Mouse (Mus musculus) MEL (cell line): ENCODE results near the gene Dtx3. TPM values are rescaled to one million over a fixed set of nuclear protein-coding genes. Genes with fewer than 3 reads are reported as not detected.

ENCODE experiments used
- DNase-seq: peaks from one replicate; pipeline ENCODE4 v3.0.0; 2011; ENCODE audit warnings: low read depth, low spot score
- H3K27ac ChIP-seq: 2 replicates; pipeline ENCODE4 v1.5.1; 2012; ENCODE audit warnings: low read depth, mild to moderate bottlenecking, control low read depth, low read length, moderate library complexity; ENCODE audit not compliant: control insufficient read depth
- H3K27me3 ChIP-seq, 2 experiments: fragments of 150-350 bp in 1 of 2; sonication (generic) in 1 of 2; 2 replicates each; pipeline ENCODE4 v1.6.1; 2012; ENCODE audit warnings: low read length in 2 of 2, mild to moderate bottlenecking in 2 of 2, improper control_type of control experiment in 1 of 2, moderate library complexity in 1 of 2; ENCODE audit not compliant: insufficient read depth in 2 of 2, control insufficient read depth in 1 of 2
- H3K36me3 ChIP-seq, 2 experiments: 2 replicates each; pipeline ENCODE4 v1.6.1; 2012 to 2014; ENCODE audit warnings: low read length in 2 of 2, improper control_type of control experiment in 1 of 2, inconsistent platforms in 1 of 2, mild to moderate bottlenecking in 1 of 2; ENCODE audit not compliant: insufficient read depth in 2 of 2, control insufficient read depth in 1 of 2
- H3K4me1 ChIP-seq, 2 experiments: fragments of 150-350 bp in 1 of 2; sonication (generic) in 1 of 2; 2 replicates each; pipeline ENCODE4 v1.6.1; 2012; ENCODE audit warnings: low read length in 2 of 2, improper control_type of control experiment in 1 of 2, mild to moderate bottlenecking in 1 of 2; ENCODE audit not compliant: insufficient read depth in 2 of 2, control insufficient read depth in 1 of 2
- H3K4me3 ChIP-seq, 2 experiments: fragments of 150-350 bp in 1 of 2; sonication (generic) in 1 of 2; 2 replicates each; pipeline ENCODE4 v1.5.1; 2012; ENCODE audit warnings: low read depth in 2 of 2, low read length in 2 of 2, mild to moderate bottlenecking in 2 of 2, moderate library complexity in 2 of 2, control low read depth in 1 of 2, improper control_type of control experiment in 1 of 2; ENCODE audit not compliant: control insufficient read depth in 1 of 2, insufficient read depth in 1 of 2
- H3K79me2 ChIP-seq: 2 replicates; pipeline ENCODE4 v1.6.1; 2012; ENCODE audit warnings: mild to moderate bottlenecking, low read length, moderate library complexity; ENCODE audit not compliant: control insufficient read depth, poor library complexity, insufficient read depth
- H3K9ac ChIP-seq: 2 replicates; pipeline ENCODE4 v1.6.1; 2012; ENCODE audit warnings: low read depth, mild to moderate bottlenecking, control low read depth, low read length, moderate library complexity; ENCODE audit not compliant: control insufficient read depth, poor library complexity, severe bottlenecking
- H3K9me3 ChIP-seq: fragments of 150-350 bp; sonication (generic); replicated peaks from 2 replicates; pipeline ENCODE4 v1.6.1; 2012; ENCODE audit warnings: mild to moderate bottlenecking, low read length, improper control_type of control experiment, moderate library complexity; ENCODE audit not compliant: insufficient read depth
- CTCF ChIP-seq, 3 experiments: IDR thresholded peaks in 2 of 3; conservative IDR thresholded peaks in 1 of 3; 2 replicates each; pipeline ENCODE4 v1.5.1; 2011 to 2012; ENCODE audit warnings: low read length in 3 of 3, low read depth in 2 of 3, mild to moderate bottlenecking in 2 of 3, improper control_type of control experiment in 1 of 3, inconsistent platforms in 1 of 3, mixed read lengths in 1 of 3, moderate library complexity in 1 of 3; ENCODE audit not compliant: control insufficient read depth in 1 of 3, insufficient read depth in 1 of 3, poor library complexity in 1 of 3, severe bottlenecking in 1 of 3
- E2F4 ChIP-seq: IDR thresholded peaks from 2 replicates; pipeline ENCODE4 v1.6.1; 2011; ENCODE audit warnings: low read depth, low read length, improper control_type of control experiment, borderline replicate concordance
- EP300 ChIP-seq, 2 experiments: IDR thresholded peaks; 2 replicates each; pipeline ENCODE4 v1.6.1; 2011; ENCODE audit warnings: improper control_type of control experiment in 2 of 2, low read length in 2 of 2, low read depth in 1 of 2, mild to moderate bottlenecking in 1 of 2
- ETS1 ChIP-seq: IDR thresholded peaks from 2 replicates; pipeline ENCODE4 v1.6.1; 2012; ENCODE audit warnings: low read depth, mild to moderate bottlenecking, inconsistent platforms, low read length, improper control_type of control experiment, moderate library complexity
- GABPA ChIP-seq: IDR thresholded peaks from 2 replicates; pipeline ENCODE4 v1.6.1; 2012; ENCODE audit warnings: low read depth, mild to moderate bottlenecking, inconsistent platforms, low read length, improper control_type of control experiment, moderate library complexity
- GATA1 ChIP-seq: IDR thresholded peaks from 2 replicates; pipeline ENCODE4 v1.6.1; 2011; ENCODE audit warnings: low read depth, low read length, improper control_type of control experiment
- HCFC1 ChIP-seq: IDR thresholded peaks from 2 replicates; pipeline ENCODE4 v1.6.1; 2012; ENCODE audit warnings: low read depth, mild to moderate bottlenecking, inconsistent platforms, low read length, improper control_type of control experiment, moderate library complexity
- JUND ChIP-seq: IDR thresholded peaks from 2 replicates; pipeline ENCODE4 v1.6.1; 2011; ENCODE audit warnings: low read depth, mild to moderate bottlenecking, improper control_type of control experiment, low read length
- NELFE ChIP-seq: IDR thresholded peaks from 2 replicates; pipeline ENCODE4 v1.6.1; 2011; ENCODE audit warnings: low read depth, low read length, improper control_type of control experiment
- POLR2A ChIP-seq, 2 experiments: IDR thresholded peaks; 2 replicates each; pipeline ENCODE4 v1.6.1; 2011 to 2012; ENCODE audit warnings: low read length in 2 of 2, mild to moderate bottlenecking in 2 of 2, control low read depth in 1 of 2, improper control_type of control experiment in 1 of 2, low read depth in 1 of 2, moderate library complexity in 1 of 2; ENCODE audit not compliant: control insufficient read depth in 1 of 2, insufficient read depth in 1 of 2, poor library complexity in 1 of 2
- RCOR1 ChIP-seq: IDR thresholded peaks from 2 replicates; pipeline ENCODE4 v1.6.1; 2012; ENCODE audit warnings: low read depth, mild to moderate bottlenecking, inconsistent platforms, low read length, improper control_type of control experiment
- SIN3A ChIP-seq: IDR thresholded peaks from 2 replicates; pipeline ENCODE4 v1.6.1; 2012; ENCODE audit warnings: low read length, improper control_type of control experiment, inconsistent platforms
- TAL1 ChIP-seq: IDR thresholded peaks from 2 replicates; pipeline ENCODE4 v1.6.1; 2012; ENCODE audit warnings: mild to moderate bottlenecking, inconsistent platforms, low read length, moderate library complexity, mixed read lengths
- TCF12 ChIP-seq: IDR thresholded peaks from 2 replicates; pipeline ENCODE4 v1.6.1; 2014; ENCODE audit warnings: low read depth, mild to moderate bottlenecking, inconsistent platforms, low read length, improper control_type of control experiment, moderate library complexity
- UBTF ChIP-seq: IDR thresholded peaks from 2 replicates; pipeline ENCODE4 v1.6.1; 2012; ENCODE audit warnings: low read depth, mild to moderate bottlenecking, inconsistent platforms, low read length, improper control_type of control experiment, moderate library complexity, borderline replicate concordance; ENCODE audit not compliant: insufficient read depth
- ZC3H11A ChIP-seq: IDR thresholded peaks from 2 replicates; pipeline ENCODE4 v1.6.1; 2012; ENCODE audit warnings: low read depth, mild to moderate bottlenecking, inconsistent platforms, low read length, improper control_type of control experiment
- ZKSCAN1 ChIP-seq: IDR thresholded peaks from 2 replicates; pipeline ENCODE4 v1.6.1; 2012; ENCODE audit warnings: low read depth, mild to moderate bottlenecking, inconsistent platforms, low read length, improper control_type of control experiment, moderate library complexity
- ZMIZ1 ChIP-seq: IDR thresholded peaks from 2 replicates; pipeline ENCODE4 v1.6.1; 2012; ENCODE audit warnings: low read depth, mild to moderate bottlenecking, inconsistent platforms, low read length, improper control_type of control experiment, moderate library complexity
- ZNF384 ChIP-seq: IDR thresholded peaks from 2 replicates; pipeline ENCODE4 v1.6.1; 2012; ENCODE audit warnings: low read depth, mild to moderate bottlenecking, inconsistent platforms, low read length, improper control_type of control experiment
- polyA plus RNA-seq, 2 experiments: library from polyadenylated mRNA; stranded (reverse) in 1 of 2; unstranded in 1 of 2; fragments of >175 nt in 1 of 2; fragments of >200 nt in 1 of 2; gene quantifications; 2 replicates each; pipeline versions ENCODE4 v1.2.1 to v1.2.4; 2012; ENCODE audit warnings: low replicate concordance in 2 of 2, low read depth in 1 of 2; ENCODE audit not compliant: insufficient read length in 2 of 2, insufficient read depth in 1 of 2, missing spikeins in 1 of 2
- total RNA-seq: library from RNA; depleted of rRNA; stranded (reverse); fragments of 300-350 nt; gene quantifications from 2 replicates; pipeline ENCODE4 v1.2.3, GENCODE M21; 2012

Gene Dtx3
- total and polyA plus RNA-seq, 3 experiments = 30.5 to 107 TPM; not detected in 1

DNA sequence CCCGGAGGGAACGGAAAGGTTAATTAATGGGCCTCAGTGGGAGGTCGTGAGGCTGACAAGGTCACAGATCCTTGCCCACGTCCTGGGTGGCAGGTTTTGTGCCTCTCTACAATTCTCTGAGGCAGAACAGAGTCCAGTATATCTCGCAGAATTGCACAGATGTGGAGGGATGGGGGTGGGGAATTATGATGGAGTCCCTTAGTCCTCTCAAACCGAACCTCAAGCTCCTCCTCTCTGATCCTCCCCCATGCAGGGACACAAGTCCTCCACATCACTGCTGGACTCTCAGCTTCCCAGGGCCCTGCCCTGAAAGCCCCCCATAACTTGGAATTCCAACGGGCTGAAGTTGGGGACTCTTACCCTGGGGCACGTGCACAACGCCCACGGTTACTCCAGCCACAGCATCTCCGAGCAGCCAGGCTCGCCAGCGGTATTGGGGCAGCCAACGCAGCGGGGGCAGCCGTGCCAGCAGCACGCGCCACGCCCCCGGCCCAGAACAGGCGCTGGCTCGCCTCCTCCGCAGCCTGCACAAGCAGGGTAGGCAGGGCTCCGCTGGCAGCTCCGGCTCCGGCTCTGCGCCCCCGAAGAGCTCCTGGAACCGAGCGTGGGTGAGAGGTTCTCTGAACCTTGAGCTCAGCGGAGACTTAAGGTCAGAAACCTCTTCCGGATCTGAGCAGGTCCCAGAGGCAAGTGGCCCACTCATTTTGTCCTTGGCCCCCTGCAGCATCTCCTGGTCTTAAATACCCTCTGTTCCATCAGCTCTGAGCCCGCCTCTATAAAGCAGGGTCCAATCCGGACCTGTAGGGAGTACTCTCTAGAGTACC, 15.4 kb downstream of the Dtx3 start, which contains the start of gene Slc26a10:
Slc26a10 (minus strand) TSS at position 775 of the 824 bp plus-strand sequence.
- Histone ChIP-seq H3K4me3 (no peak within 1 kb of the TSS), H3K27ac (no peak within 1 kb of the TSS), H3K79me2 (no peaks in the 10 kb centered on the region), H3K9me3 (no peaks in the 10 kb centered on the region), H3K27me3 (no peaks in the 10 kb centered on the region), H3K36me3 (peaks cover 0 to 4% of the 10 kb centered on the region in 2 experiments; a peak in 2 of 4 replicates), H3K9ac (no peak within 1 kb of the TSS), H3K4me1 (peaks cover 0 to 15% of the 10 kb centered on the region in 2 experiments; a peak in 3 of 4 replicates)
- TF ChIP-seq TCF12 (no peak), NELFE (no peak), EP300 (IDR thresholded peaks at IDR 0.05; ENCODE audit: low read depth in 1 of 2, low read length in 2 of 2) (no peak), POLR2A (IDR thresholded peaks at IDR 0.05; ENCODE audit: control insufficient read depth in 1 of 2, insufficient read depth in 1 of 2, low read depth in 1 of 2, low read length in 2 of 2, poor library complexity in 1 of 2) (no peak), UBTF (no peak), ZNF384 (no peak), TAL1 (no peak), ZKSCAN1 (no peak), JUND (no peak), HCFC1 (no peak)
- DNase-seq = no peak

DNA sequence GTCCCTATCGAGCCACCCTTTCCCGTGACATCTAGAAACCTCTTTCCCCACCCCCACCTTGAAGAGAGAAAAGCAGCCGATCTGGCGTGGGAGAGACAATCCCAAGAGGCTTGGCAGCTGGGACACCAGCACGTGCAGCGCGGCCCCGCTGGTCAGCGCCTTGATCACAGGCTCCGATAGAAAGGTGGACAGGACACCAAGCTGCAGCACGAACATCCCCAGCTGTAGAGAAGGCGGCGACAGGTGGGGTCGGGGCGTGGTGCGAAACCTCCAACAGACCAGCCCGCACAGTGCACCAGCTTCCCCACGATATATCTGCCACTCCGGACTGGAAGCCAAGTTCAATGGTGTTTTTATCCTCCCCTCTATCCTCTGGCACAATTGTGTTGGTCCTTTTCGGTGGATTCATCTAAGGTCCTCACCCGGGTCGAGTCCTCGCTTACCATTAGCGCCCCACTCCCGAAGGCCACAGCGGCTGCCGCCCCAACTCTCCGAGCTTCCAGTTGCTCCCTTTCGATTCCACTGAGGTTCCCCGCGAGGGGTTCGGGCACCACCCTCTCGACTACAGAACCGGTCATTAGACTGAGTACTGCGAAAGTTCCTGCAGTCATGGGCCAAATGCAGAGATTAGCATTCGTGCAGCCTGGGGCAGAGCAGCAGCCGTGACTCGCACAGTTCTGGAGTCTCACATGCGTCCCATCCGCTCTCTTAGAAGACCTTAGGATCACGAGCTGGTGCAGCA, 17.1 kb downstream of the Dtx3 start:
- H3K4me1 ChIP-seq = peaks cover 0 to 15% of the 10 kb centered on the region in 2 experiments; a peak in 3 of 4 replicates
- TF ChIP-seq E2F4 (no peak), GABPA (no peak), ETS1 (no peak), TAL1 (no peak), SIN3A (no peak), RCOR1 (no peak), ZC3H11A (no peak), HCFC1 (no peak), GATA1 (no peak), JUND (no peak), CTCF (IDR thresholded peaks at IDR 0.05 in 2 of 3, conservative IDR thresholded peaks at IDR 0.05 in 1 of 3; ENCODE audit: control insufficient read depth in 1 of 3, insufficient read depth in 1 of 3, low read depth in 2 of 3, low read length in 3 of 3, poor library complexity in 1 of 3, severe bottlenecking in 1 of 3) (no peak), ZMIZ1 (no peak), POLR2A (IDR thresholded peaks at IDR 0.05; ENCODE audit: control insufficient read depth in 1 of 2, insufficient read depth in 1 of 2, low read depth in 1 of 2, low read length in 2 of 2, poor library complexity in 1 of 2) (no peak)
- TF ChIP-seq, all 39 proteins: peak for 0
- Histone ChIP-seq H3K27ac (no peak overlapping the region), H3K36me3 (peaks cover 0 to 4% of the 10 kb centered on the region in 2 experiments; a peak in 2 of 4 replicates), H3K27me3 (no peaks in the 10 kb centered on the region), H3K9me3 (no peaks in the 10 kb centered on the region), H3K79me2 (no peaks in the 10 kb centered on the region), H3K4me3 (no peak overlapping the region), H3K9ac (no peak overlapping the region)
- DNase-seq = no peak
